In the genomic region with DNA sequence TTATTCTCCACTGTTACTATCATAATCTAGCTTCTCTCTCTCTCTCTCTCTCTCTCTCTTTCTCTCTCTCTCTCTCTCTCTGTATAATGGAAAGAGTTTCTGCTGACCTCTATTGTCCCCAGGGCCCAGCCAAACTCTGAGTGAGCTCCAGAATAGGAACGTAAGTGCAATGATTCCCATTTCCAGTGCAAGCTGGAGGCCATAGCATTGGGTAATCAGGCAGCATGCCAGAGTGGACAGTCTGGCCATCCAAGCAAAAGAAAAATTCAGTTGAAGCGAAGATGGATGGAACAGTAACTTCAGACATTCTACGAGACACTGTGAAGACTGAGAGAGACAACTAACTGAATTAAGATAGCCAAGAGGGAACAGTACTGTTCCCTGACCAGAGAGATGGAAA, we compare ENCODE assay signal across 17 mouse cellular contexts.
DNase-seq lines count a peak whose midpoint lies in the region; ATAC-seq and TF ChIP-seq lines count a peak whose summit lies in the region.
"Had no signal": no experiment of that assay in that cellular context is flagged by ENCODE, and none has a peak within 500 bp of the region (broad histone marks: within the 10 kb centered on the region; RNA-seq: fewer than 3 reads in every experiment).

No protein-coding gene starts in this region.

- no peaks in the 10 kb centered on the region for H3K4me1 ChIP-seq in lung, adult 2 months (ENCODE audit: control insufficient read depth, insufficient read depth, low read length)
- H3K4me1 ChIP-seq: heart, embryonic 13.5 days; limb, embryonic 10.5 days; midbrain, embryonic 13.5 days had no signal

- no peak for TF ChIP-seq POLR2A in lung, adult 2 months (IDR thresholded peaks at IDR 0.05; ENCODE audit: borderline replicate concordance, extremely low read depth, low read depth, low read length)

- no peak for TF ChIP-seq CTCF in lung, adult 2 months (IDR thresholded peaks at IDR 0.05; ENCODE audit: insufficient read depth, low read length)

- WGBS in lung, adult 2 months, result 61% methylated on average over 3 of the region's 3 CpGs

- no peak for ATAC-seq in frontal cortex, adult (ENCODE audit: low TSS enrichment)
- ATAC-seq: intestine, embryonic 16.5 days; midbrain, embryonic 13.5 days; Patski had no signal

- H3K4me3 ChIP-seq in lung, adult 2 months (replicated peaks; ENCODE audit: extremely low read depth, low read depth, low read length), result no peak overlapping the region
- H3K4me3 ChIP-seq: heart, embryonic 13.5 days; limb, embryonic 10.5 days; midbrain, embryonic 13.5 days had no signal

- DNase-seq in heart, adult 8-10 months (ENCODE audit: low spot score), result peak; percentile 11
- DNase-seq in heart, adult 11 months, result no peak
- peak; percentile 1 for DNase-seq in lung, postnatal 25 days (ENCODE audit: low spot score)
- no peak for DNase-seq in lung, adult 2 months
- DNase-seq in adrenal gland, postnatal 36 days, result peak; percentile 59 to 79
- DNase-seq in lung, postnatal 36 days, result peak; percentile 12
- DNase-seq in thymus, postnatal 25 days, result no peak
- DNase-seq: B cell, adult 2 months; cerebellum, postnatal 25 days; layer of hippocampus, postnatal 36 days; right cerebral cortex, postnatal 14 days had no signal

Comparison
In these comparisons a context has a peak if more than half of its experiments do, and no peak if none do; other contexts are left out.
1. DNase-seq: peak in heart, adult 8-10 months (single experiment), lung, postnatal 25 days (single experiment), adrenal gland, postnatal 36 days (2 of 2) and lung, postnatal 36 days (single experiment); none in heart, adult 11 months (single experiment), lung, adult 2 months (single experiment) and thymus, postnatal 25 days (single experiment).